17 mouse cellular contexts compared by ENCODE assay signal in genomic region chr6:115238031-115239027, GRCm38 (mm10). TPM values are rescaled to one million over a fixed set of nuclear protein-coding genes. Genes with fewer than 3 reads are reported as not detected.
DNase-seq lines count a peak whose midpoint lies in the region; ATAC-seq lines count a peak whose summit lies in the region.
"Had no signal": no experiment of that assay in that cellular context is flagged by ENCODE, and none has a peak within 500 bp of the region (broad histone marks: within the 10 kb centered on the region; RNA-seq: fewer than 3 reads in every experiment).

No protein-coding gene starts in this region.

- H3K9me3 ChIP-seq in midbrain, embryonic 15.5 days: no peaks in the 10 kb centered on the region
- no peaks in the 10 kb centered on the region for H3K9me3 ChIP-seq in embryonic facial prominence, embryonic 10.5 days
- H3K9me3 ChIP-seq: midbrain, embryonic 12.5 days; neural tube, embryonic 12.5 days had no signal

- H3K4me2 ChIP-seq in midbrain, embryonic 15.5 days: no peak overlapping the region
- H3K4me2 ChIP-seq: midbrain, embryonic 12.5 days; neural tube, embryonic 12.5 days had no signal

- no peak for ATAC-seq in midbrain, embryonic 15.5 days (replicated peaks)
- ATAC-seq: hindbrain, embryonic 16.5 days had no signal

- no peak overlapping the region for H3K4me3 ChIP-seq in midbrain, embryonic 15.5 days
- no peak overlapping the region for H3K4me3 ChIP-seq in embryonic facial prominence, embryonic 10.5 days
- H3K4me3 ChIP-seq: midbrain, embryonic 12.5 days; neural tube, embryonic 12.5 days had no signal

- intact Hi-C loops in left cerebral cortex, postnatal 4 days (cut with DNase I): no loop called here

- H3K36me3 ChIP-seq in midbrain, embryonic 15.5 days (replicated peaks): no peaks in the 10 kb centered on the region
- no peaks in the 10 kb centered on the region for H3K36me3 ChIP-seq in embryonic facial prominence, embryonic 10.5 days (replicated peaks)
- H3K36me3 ChIP-seq: midbrain, embryonic 12.5 days; neural tube, embryonic 12.5 days had no signal

- H3K9ac ChIP-seq in midbrain, embryonic 15.5 days: no peak overlapping the region
- H3K9ac ChIP-seq: midbrain, embryonic 12.5 days; neural tube, embryonic 12.5 days had no signal

- 88% methylated on average over 9 of the region's 9 CpGs for WGBS in midbrain, embryonic 15.5 days
- 87% methylated on average over 9 of the region's 9 CpGs for whole genome bisulfite sequencing in embryonic facial prominence, embryonic 10.5 days

- DNase-seq in adrenal gland, postnatal 10 days: peak; percentile 62
- DNase-seq in adrenal gland, adult 18-20 months (ENCODE audit: low spot score in 2 of 2): no peak
- DNase-seq in left cerebral cortex, postnatal 4 days: peak; percentile 27
- DNase-seq in left cerebral cortex, adult 8-10 months (ENCODE audit: low spot score in 2 of 2): no peak
- DNase-seq in cerebellum, postnatal 10 days: peak; percentile 94
- peak; percentile 12 for DNase-seq in lung, postnatal 14 days
- no peak for DNase-seq in embryonic facial prominence, embryonic 10.5 days (ENCODE audit: low spot score)
- DNase-seq: right cerebral cortex, postnatal 25 days had no signal

- no peaks in the 10 kb centered on the region for H3K4me1 ChIP-seq in midbrain, embryonic 15.5 days
- no peaks in the 10 kb centered on the region for H3K4me1 ChIP-seq in embryonic facial prominence, embryonic 10.5 days
- H3K4me1 ChIP-seq: midbrain, embryonic 12.5 days; neural tube, embryonic 12.5 days had no signal

- no peaks in the 10 kb centered on the region for H3K27me3 ChIP-seq in midbrain, embryonic 15.5 days (replicated peaks)
- no peaks in the 10 kb centered on the region; the same call in 1 of the 2 replicates for H3K27me3 ChIP-seq in embryonic facial prominence, embryonic 10.5 days (replicated peaks; ENCODE audit: low read depth, poor library complexity, severe bottlenecking)
- H3K27me3 ChIP-seq: midbrain, embryonic 12.5 days; neural tube, embryonic 12.5 days had no signal

- no peak overlapping the region for H3K27ac ChIP-seq in midbrain, embryonic 15.5 days
- H3K27ac ChIP-seq in embryonic facial prominence, embryonic 10.5 days (replicated peaks): no peak overlapping the region
- H3K27ac ChIP-seq: kidney, postnatal 0 days; midbrain, embryonic 12.5 days; neural tube, embryonic 12.5 days had no signal

RNA-seq across cellular contexts. Expression of gene Gm17482, which starts 11.2 kb away (rescaled TPM):
- not detected for total RNA-seq in adrenal gland, postnatal 10 days (2021)
- not detected for total RNA-seq in adrenal gland, adult 18-20 months (2021)
- not detected for total RNA-seq in left cerebral cortex, postnatal 4 days (2021)
- not detected for total RNA-seq in left cerebral cortex, adult 8-10 months (2022)
- not detected in 2 replicates for polyA plus RNA-seq in midbrain, embryonic 15.5 days (2015; fragmentation: Nextera tagmentation; extraction: Ambion mirVana)
- not detected in 2 replicates for polyA plus RNA-seq in embryonic facial prominence, embryonic 10.5 days (2016; fragmentation: Nextera tagmentation; extraction: Ambion mirVana)
- total RNA-seq: gastrocnemius, postnatal 36 days; left cerebral cortex, postnatal 10 days; MEL had no signal
- polyA plus RNA-seq: hindbrain, embryonic 16.5 days; kidney, postnatal 0 days; liver, embryonic 16.5 days; midbrain, embryonic 12.5 days; neural tube, embryonic 12.5 days had no signal

RNA-seq across cellular contexts. Expression of gene Timp4, which starts 13.7 kb away (rescaled TPM):
- total RNA-seq in adrenal gland, postnatal 10 days (2021): 10 to 100 TPM; 10.8 to 25.3 TPM
- total RNA-seq in adrenal gland, adult 18-20 months (2021): 10 to 100 TPM in 1 of 2 experiments, 1 to 10 TPM in 1; 2.6 to 11.3 TPM
- total RNA-seq in left cerebral cortex, postnatal 4 days (2021): 1 to 10 TPM; 3.9 to 4.1 TPM
- total RNA-seq in left cerebral cortex, adult 8-10 months (2022): 10 to 100 TPM; 15.5 to 20.9 (median 18.1) TPM
- polyA plus RNA-seq in midbrain, embryonic 15.5 days (2015; fragmentation: Nextera tagmentation; extraction: Ambion mirVana): 10.2 and 12.3 TPM in 2 replicates
- polyA plus RNA-seq in embryonic facial prominence, embryonic 10.5 days (2016; fragmentation: Nextera tagmentation; extraction: Ambion mirVana): 0.16 and 0.35 TPM in 2 replicates
- total RNA-seq: MEL had no signal
- polyA plus RNA-seq: liver, embryonic 16.5 days had no signal

Comparison
In these comparisons a context has a peak if more than half of its experiments do, and no peak if none do; other contexts are left out.
1. DNase-seq: peak in adrenal gland, postnatal 10 days (single experiment), left cerebral cortex, postnatal 4 days (single experiment), cerebellum, postnatal 10 days (2 of 2) and lung, postnatal 14 days (single experiment); none in adrenal gland, adult 18-20 months (0 of 2), left cerebral cortex, adult 8-10 months (0 of 2) and embryonic facial prominence, embryonic 10.5 days (single experiment).